ENCODE assay signal across 26 mouse cellular contexts in genomic region chr8:104075079-104075478, GRCm38 (mm10). TPM values are rescaled to one million over a fixed set of nuclear protein-coding genes. Genes with fewer than 3 reads are reported as not detected.
DNase-seq lines count a peak whose midpoint lies in the region; ATAC-seq and TF ChIP-seq lines count a peak whose summit lies in the region.
"Had no signal": no experiment of that assay in that cellular context is flagged by ENCODE, and none has a peak within 500 bp of the region (broad histone marks: within the 10 kb centered on the region; RNA-seq: fewer than 3 reads in every experiment).

No protein-coding gene starts in this region.

- no peaks in the 10 kb centered on the region for H3K36me3 ChIP-seq in kidney, adult 2 months (ENCODE audit: control insufficient read depth, insufficient read depth, low read length)
- no peaks in the 10 kb centered on the region for H3K36me3 ChIP-seq in midbrain, embryonic 16.5 days (ENCODE audit: control insufficient read depth, insufficient read depth, low read length)
- H3K36me3 ChIP-seq in midbrain, postnatal 0 days (ENCODE audit: insufficient read depth, low read length): no peaks in the 10 kb centered on the region
- no peaks in the 10 kb centered on the region for H3K36me3 ChIP-seq in embryonic facial prominence, embryonic 11.5 days (replicated peaks; ENCODE audit: control insufficient read depth, insufficient read depth, low read depth, low read length)
- no peaks in the 10 kb centered on the region for H3K36me3 ChIP-seq in thymus, adult 2 months (ENCODE audit: control insufficient read depth, insufficient read depth, low read length)
- H3K36me3 ChIP-seq: embryonic facial prominence, embryonic 12.5 days; embryonic facial prominence, embryonic 15.5 days; heart, embryonic 10.5 days; heart, embryonic 13.5 days had no signal

- H3K9ac ChIP-seq in midbrain, embryonic 16.5 days (ENCODE audit: low read depth, low read length): no peak overlapping the region
- H3K9ac ChIP-seq in midbrain, postnatal 0 days (replicated peaks; ENCODE audit: low read length, poor library complexity, severe bottlenecking): no peak overlapping the region
- H3K9ac ChIP-seq in embryonic facial prominence, embryonic 11.5 days (replicated peaks; ENCODE audit: low read length): no peak overlapping the region
- H3K9ac ChIP-seq: embryonic facial prominence, embryonic 12.5 days; embryonic facial prominence, embryonic 15.5 days; forebrain, postnatal 0 days; heart, embryonic 13.5 days; hindbrain, embryonic 14.5 days had no signal

- H3K9me3 ChIP-seq in midbrain, embryonic 16.5 days (replicated peaks; ENCODE audit: control insufficient read depth, low read length, poor library complexity, severe bottlenecking): no peaks in the 10 kb centered on the region
- H3K9me3 ChIP-seq in midbrain, postnatal 0 days (ENCODE audit: low read length): no peaks in the 10 kb centered on the region
- H3K9me3 ChIP-seq in embryonic facial prominence, embryonic 11.5 days (replicated peaks; ENCODE audit: control insufficient read depth, low read length): no peaks in the 10 kb centered on the region
- H3K9me3 ChIP-seq: embryonic facial prominence, embryonic 12.5 days; embryonic facial prominence, embryonic 15.5 days; heart, embryonic 10.5 days; heart, embryonic 13.5 days had no signal

- TF ChIP-seq POLR2A in kidney, adult 2 months (IDR thresholded peaks at IDR 0.05; ENCODE audit: low read depth, low read length): no peak
- TF ChIP-seq POLR2A in thymus, adult 2 months (IDR thresholded peaks at IDR 0.05; ENCODE audit: control insufficient read depth, extremely low read depth, insufficient read depth, low read length, poor library complexity): no peak

- no peak overlapping the region for H3K4me3 ChIP-seq in kidney, adult 2 months (ENCODE audit: insufficient read depth, low read depth, low read length)
- H3K4me3 ChIP-seq in midbrain, embryonic 16.5 days (ENCODE audit: low read depth, low read length): no peak overlapping the region
- H3K4me3 ChIP-seq in midbrain, postnatal 0 days (ENCODE audit: low read depth, low read length): no peak overlapping the region
- no peak overlapping the region for H3K4me3 ChIP-seq in embryonic facial prominence, embryonic 11.5 days (ENCODE audit: low read depth, low read length)
- H3K4me3 ChIP-seq in thymus, adult 2 months (ENCODE audit: control insufficient read depth, insufficient read depth, low read length): no peak overlapping the region
- H3K4me3 ChIP-seq: embryonic facial prominence, embryonic 12.5 days; embryonic facial prominence, embryonic 15.5 days; gastrocnemius, adult 2 months; heart, embryonic 10.5 days; heart, embryonic 13.5 days had no signal

- TF ChIP-seq CTCF in kidney, adult 2 months (conservative IDR thresholded peaks at IDR 0.05; ENCODE audit: insufficient read depth, insufficient read length, low read depth, low read length): no peak
- TF ChIP-seq CTCF in midbrain, postnatal 0 days (IDR thresholded peaks at IDR 0.05): no peak
- no peak for TF ChIP-seq CTCF in thymus, adult 2 months (IDR thresholded peaks at IDR 0.05; ENCODE audit: borderline replicate concordance, control insufficient read depth, extremely low read depth, insufficient read depth, low read length, poor library complexity)

- H3K27ac ChIP-seq in kidney, adult 2 months (ENCODE audit: insufficient read depth, low read depth, low read length): no peak overlapping the region
- H3K27ac ChIP-seq in midbrain, embryonic 16.5 days (ENCODE audit: low read length): no peak overlapping the region
- no peak overlapping the region for H3K27ac ChIP-seq in midbrain, postnatal 0 days (ENCODE audit: low read depth, low read length)
- no peak overlapping the region for H3K27ac ChIP-seq in embryonic facial prominence, embryonic 11.5 days (replicated peaks; ENCODE audit: low read depth, low read length)
- no peak overlapping the region for H3K27ac ChIP-seq in thymus, adult 2 months (ENCODE audit: control insufficient read depth, insufficient read depth, low read length)
- H3K27ac ChIP-seq: embryonic facial prominence, embryonic 12.5 days; embryonic facial prominence, embryonic 15.5 days; gastrocnemius, adult 2 months; heart, embryonic 10.5 days; heart, embryonic 13.5 days; hindbrain, embryonic 14.5 days had no signal

- H3K4me1 ChIP-seq in kidney, adult 2 months (ENCODE audit: control insufficient read depth, insufficient read depth, low read length): no peaks in the 10 kb centered on the region
- no peaks in the 10 kb centered on the region for H3K4me1 ChIP-seq in midbrain, embryonic 16.5 days (ENCODE audit: control insufficient read depth, insufficient read depth, low read length)
- H3K4me1 ChIP-seq in midbrain, postnatal 0 days (ENCODE audit: insufficient read depth, low read length): no peaks in the 10 kb centered on the region
- H3K4me1 ChIP-seq in embryonic facial prominence, embryonic 11.5 days (ENCODE audit: control insufficient read depth, insufficient read depth, low read length): no peaks in the 10 kb centered on the region
- H3K4me1 ChIP-seq in thymus, adult 2 months (replicated peaks; ENCODE audit: control insufficient read depth, insufficient read depth, low read length): no peaks in the 10 kb centered on the region
- H3K4me1 ChIP-seq: heart, embryonic 10.5 days had no signal

- 96% methylated on average over 6 of the region's 6 CpGs for WGBS in kidney, adult 2 months
- 92% methylated on average over 6 of the region's 6 CpGs for WGBS in midbrain, embryonic 16.5 days
- WGBS in midbrain, postnatal 0 days: 95% methylated on average over 6 of the region's 6 CpGs
- 64% methylated on average over 6 of the region's 6 CpGs for WGBS in embryonic facial prominence, embryonic 11.5 days
- WGBS in thymus, adult 2 months: 95% methylated on average over 6 of the region's 6 CpGs

- H3K4me2 ChIP-seq in midbrain, embryonic 16.5 days (ENCODE audit: low read length): no peak overlapping the region
- H3K4me2 ChIP-seq in midbrain, postnatal 0 days (ENCODE audit: low read depth, low read length, poor library complexity, severe bottlenecking): no peak overlapping the region
- no peak overlapping the region for H3K4me2 ChIP-seq in embryonic facial prominence, embryonic 11.5 days (ENCODE audit: low read depth, low read length)
- H3K4me2 ChIP-seq: embryonic facial prominence, embryonic 12.5 days; embryonic facial prominence, embryonic 15.5 days; heart, embryonic 13.5 days; hindbrain, embryonic 14.5 days had no signal

- H3K27me3 ChIP-seq in kidney, adult 2 months (replicated peaks; ENCODE audit: control insufficient read depth, insufficient read depth, low read length): no peaks in the 10 kb centered on the region
- no peaks in the 10 kb centered on the region for H3K27me3 ChIP-seq in midbrain, embryonic 16.5 days (ENCODE audit: control insufficient read depth, insufficient read depth, low read depth, low read length)
- H3K27me3 ChIP-seq in midbrain, postnatal 0 days (ENCODE audit: insufficient read depth, low read length): no peaks in the 10 kb centered on the region
- H3K27me3 ChIP-seq in embryonic facial prominence, embryonic 11.5 days (ENCODE audit: control insufficient read depth, insufficient read depth, low read length): no peaks in the 10 kb centered on the region
- no peaks in the 10 kb centered on the region for H3K27me3 ChIP-seq in thymus, adult 2 months (ENCODE audit: control insufficient read depth, insufficient read depth, low read length)
- H3K27me3 ChIP-seq: embryonic facial prominence, embryonic 12.5 days; embryonic facial prominence, embryonic 15.5 days; heart, embryonic 13.5 days had no signal

- ATAC-seq in midbrain, embryonic 16.5 days: 0 out of 2 replicates have a peak, but pooled peaks have one; percentile 21
- no peak for ATAC-seq in midbrain, postnatal 0 days (ENCODE audit: low FRiP score)
- ATAC-seq in embryonic facial prominence, embryonic 11.5 days (replicated peaks; ENCODE audit: insufficient number of reproducible peaks, low FRiP score, low TSS enrichment, low read depth): 0 out of 2 replicates have a peak, but pooled peaks have one; percentile 56
- ATAC-seq: CD4-positive, CD25-positive, alpha-beta regulatory T cell, adult 4 months; forebrain, embryonic 14.5 days; forebrain, postnatal 0 days had no signal

- DNase-seq in kidney, postnatal 10 days: peak; percentile 1
- DNase-seq in kidney, adult 2 months: no peak
- no peak for DNase-seq in midbrain, postnatal 0 days (ENCODE audit: low spot score)
- no peak for DNase-seq in embryonic facial prominence, embryonic 11.5 days (ENCODE audit: low spot score)
- DNase-seq in thymus, adult 2 months: no peak
- DNase-seq: adrenal gland, adult 2 months; adrenal gland, postnatal 14 days; cerebellum, adult 11 months; cerebellum, adult 2 months; cerebellum, adult 9-11 months; forebrain, postnatal 0 days; gastrocnemius, adult 2 months; gastrocnemius, postnatal 14 days; heart, adult 18-20 months; heart, postnatal 14 days; heart, postnatal 4 days had no signal

RNA-seq across cellular contexts. Expression of gene Cdh5, which starts 26.3 kb away (rescaled TPM):
- 45.1 and 48.5 TPM in 2 replicates for polyA plus RNA-seq in kidney, adult 2 months (2012; rRNA removed)
- 9.5 and 11.4 TPM in 2 replicates for polyA plus RNA-seq in midbrain, embryonic 16.5 days (2015; fragmentation: Nextera tagmentation; extraction: Ambion mirVana)
- 18.6 and 22.0 TPM in 2 replicates for total RNA-seq in midbrain, postnatal 0 days (2014; rRNA removed)
- polyA plus RNA-seq in midbrain, postnatal 0 days (2015; fragmentation: Nextera tagmentation; extraction: Ambion mirVana): 8.6 and 9.7 TPM in 2 replicates
- 19.7 and 22.9 TPM in 2 replicates for polyA plus RNA-seq in embryonic facial prominence, embryonic 11.5 days (2014; fragmentation: Nextera tagmentation; extraction: Ambion mirVana)
- polyA plus RNA-seq in thymus, adult 2 months (2012; rRNA removed): 15.7 and 17.4 TPM in 2 replicates
- total RNA-seq: common myeloid progenitor, adult 5-6 weeks; MEL had no signal
- polyA plus RNA-seq: CD4-positive, CD25-positive, alpha-beta regulatory T cell, adult 4 months had no signal
